Mouse (Mus musculus): ENCODE data around the gene Acsbg2.

DNA sequence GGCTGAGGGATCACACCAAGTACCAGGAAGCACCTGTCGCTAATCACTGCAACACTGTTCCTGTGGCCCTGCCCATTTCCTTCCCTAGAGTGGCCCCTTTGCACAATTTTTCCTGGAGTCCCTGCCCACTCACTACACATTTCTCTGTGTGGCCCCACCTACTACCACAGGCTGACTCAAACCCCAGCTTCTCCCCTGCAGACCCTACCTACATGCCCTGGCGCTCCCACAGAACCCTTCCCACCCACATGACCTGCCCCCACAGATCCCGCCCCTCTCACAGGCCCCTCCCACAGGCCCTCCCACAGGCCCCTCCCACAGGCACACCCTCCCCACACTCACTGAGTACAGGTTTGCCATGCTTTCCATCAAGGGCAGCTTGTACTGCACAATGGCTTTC is 13.1 kb downstream of the Acsbg2 start:
- no peak for TF ChIP-seq CTCF (IDR thresholded peaks at IDR 0.05; ENCODE audit: insufficient read depth, low read depth, low read length)
- TF ChIP-seq POLR2A (IDR thresholded peaks at IDR 0.05; ENCODE audit: insufficient read depth, low read depth, low read length): no peak
